Mouse (Mus musculus) hindbrain, postnatal 0 days (tissue): ENCODE measurements at regions not wholly inside any gene's neighbourhood (a gene's known extent, or its start where the extent isn't known, plus 50 kb on each side); places are given as distances from the start of the nearest gene placed in this dataset.

Source experiments
- ATAC-seq: fragments of 200-750 bp; cut with Nextera tagmentation; 2 replicates; pipeline ENCODE4 v1.8.0; 2017; ENCODE audit warnings: mild to moderate bottlenecking, moderate TSS enrichment, moderate library complexity
- DNase-seq: peaks from one replicate; pipeline ENCODE4 v3.0.0-alpha.2; 2015; ENCODE audit warnings: low spot score
- H3K27ac ChIP-seq: fragments of 300-500 bp; sonication (generic); 2 replicates; pipeline ENCODE4 v1.5.1; 2014; ENCODE audit warnings: mild to moderate bottlenecking
- H3K27me3 ChIP-seq: fragments of 300-500 bp; sonication (generic); 2 replicates; pipeline ENCODE4 v1.6.1; 2014; ENCODE audit warnings: low read length, mixed read lengths; ENCODE audit not compliant: insufficient read depth
- H3K36me3 ChIP-seq: fragments of 300-500 bp; sonication (generic); 2 replicates; pipeline ENCODE4 v1.6.1; 2014; ENCODE audit warnings: low read length, mixed read lengths; ENCODE audit not compliant: insufficient read depth
- H3K4me1 ChIP-seq: fragments of 300-500 bp; sonication (generic); 2 replicates; pipeline ENCODE4 v1.6.1; 2014; ENCODE audit warnings: antibody characterized with exemption, low read length, mixed read lengths; ENCODE audit not compliant: insufficient read depth
- H3K4me2 ChIP-seq: fragments of 300-500 bp; sonication (generic); 2 replicates; pipeline ENCODE4 v1.6.1; 2014; ENCODE audit warnings: low read depth, mild to moderate bottlenecking, low read length, moderate library complexity, mixed read lengths
- H3K4me3 ChIP-seq: fragments of 300-500 bp; sonication (generic); 2 replicates; pipeline ENCODE4 v1.5.1; 2014; ENCODE audit warnings: low read length
- H3K9ac ChIP-seq: fragments of 300-500 bp; sonication (generic); replicated peaks from 2 replicates; pipeline ENCODE4 v1.6.1; 2014; ENCODE audit warnings: mild to moderate bottlenecking, low read length, moderate library complexity, mixed read lengths
- H3K9me3 ChIP-seq: fragments of 300-500 bp; sonication (generic); 2 replicates; pipeline ENCODE4 v1.6.1; 2016; ENCODE audit warnings: low read length, mixed read lengths
- CTCF ChIP-seq: IDR thresholded peaks from 2 replicates; pipeline ENCODE4 v1.5.1; 2016; ENCODE audit warnings: antibody characterized with exemption, control low read depth, low read depth
- WGBS: fragments of 180-500 bp; shearing (Covaris S2); extraction: QIAGEN DNeasy Blood & Tissue Kit; methylation state at CpG from one replicate; pipeline ENCODE4 v1.1.7; 2014; 5-methylcytosine and 5-hydroxymethylcytosine counted together

DNA sequence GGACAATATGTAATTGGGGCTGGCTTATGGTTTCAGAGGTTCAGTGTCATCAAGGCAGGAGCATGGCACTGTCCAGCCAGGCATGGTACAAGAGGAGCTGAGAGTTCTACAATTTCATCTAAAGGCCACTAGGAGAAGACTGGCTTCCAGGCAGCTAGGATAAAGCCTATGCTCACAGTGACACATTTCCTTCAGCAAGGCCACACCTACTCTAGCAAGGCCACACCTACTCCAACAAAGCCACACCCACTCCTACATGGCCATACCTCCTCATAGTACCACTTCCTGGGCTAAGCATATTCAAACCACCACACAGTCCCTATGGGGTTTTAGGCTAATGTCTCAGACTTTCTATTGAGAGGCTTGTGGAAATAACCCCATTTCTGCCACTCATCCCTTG is 285.1 kb downstream of the Cog6 start:
- Histone ChIP-seq H3K9me3 (no peaks in the 10 kb centered on the region), H3K4me2 (no peak overlapping the region), H3K27ac (no peak overlapping the region), H3K36me3 (no peaks in the 10 kb centered on the region), H3K27me3 (no peaks in the 10 kb centered on the region), H3K4me1 (no peaks in the 10 kb centered on the region), H3K4me3 (no peak overlapping the region), H3K9ac (no peak overlapping the region)
- no peak for DNase-seq
- TF ChIP-seq CTCF = no peak
- no peak for ATAC-seq

DNA sequence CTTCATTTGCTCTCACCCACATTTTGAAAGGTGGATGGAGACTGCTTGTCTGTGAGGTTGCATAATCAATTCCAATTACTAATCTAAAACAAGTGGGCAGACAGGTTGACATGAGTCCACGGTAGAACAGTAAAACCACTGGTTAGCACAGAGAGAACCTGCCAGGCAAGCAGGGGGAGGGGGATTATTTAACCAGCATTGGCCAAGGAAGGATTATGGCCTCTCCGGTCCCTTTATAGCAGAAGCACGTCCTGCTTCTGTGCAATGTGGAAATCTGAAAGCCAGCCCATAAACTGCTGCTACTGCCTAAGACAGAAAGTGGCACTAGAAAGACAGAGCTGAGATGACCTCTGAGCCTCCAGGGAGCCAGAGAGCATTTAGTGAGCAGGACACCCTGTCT is 285.5 kb downstream of the Cog6 start:
- no peak for TF ChIP-seq CTCF
- Histone ChIP-seq H3K4me3 (no peak overlapping the region), H3K9me3 (no peaks in the 10 kb centered on the region), H3K27ac (no peak overlapping the region), H3K4me1 (no peaks in the 10 kb centered on the region), H3K9ac (no peak overlapping the region), H3K4me2 (no peak overlapping the region), H3K36me3 (no peaks in the 10 kb centered on the region), H3K27me3 (no peaks in the 10 kb centered on the region)
- DNase-seq = no peak
- 77% methylated on average over 3 of the region's 3 CpGs for WGBS
- no peak for ATAC-seq

DNA sequence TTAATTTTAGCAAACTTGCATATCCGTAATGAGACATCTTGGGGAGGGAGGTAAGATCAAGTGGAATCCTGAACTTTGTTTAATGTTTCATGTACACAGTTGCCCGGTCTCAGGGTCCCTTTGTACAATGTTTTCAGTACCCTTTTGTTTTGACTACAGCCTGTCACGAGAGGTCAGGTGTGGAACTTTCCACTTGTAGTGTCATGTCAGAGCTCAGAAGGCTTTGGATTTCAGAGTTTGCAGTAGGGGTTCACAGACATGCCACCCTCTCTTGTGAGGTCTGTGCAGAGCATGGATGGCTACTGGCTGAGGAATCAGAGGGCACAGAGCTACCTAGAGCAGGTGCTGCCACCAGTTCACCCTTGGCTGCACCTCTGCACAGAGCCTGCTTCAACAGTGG is 287.3 kb downstream of the Cog6 start:
- H3K9me3 ChIP-seq = no peaks in the 10 kb centered on the region
- H3K27ac ChIP-seq = no peak overlapping the region
- H3K4me2 ChIP-seq = no peak overlapping the region
- H3K4me1 ChIP-seq = no peaks in the 10 kb centered on the region
- H3K9ac ChIP-seq = no peak overlapping the region
- WGBS = 84% methylated on average over 3 of the region's 3 CpGs
- no peak for TF ChIP-seq CTCF
- H3K27me3 ChIP-seq = no peaks in the 10 kb centered on the region
- H3K36me3 ChIP-seq = no peaks in the 10 kb centered on the region
- no peak overlapping the region for H3K4me3 ChIP-seq
- ATAC-seq (no peak), DNase-seq (no peak)

DNA sequence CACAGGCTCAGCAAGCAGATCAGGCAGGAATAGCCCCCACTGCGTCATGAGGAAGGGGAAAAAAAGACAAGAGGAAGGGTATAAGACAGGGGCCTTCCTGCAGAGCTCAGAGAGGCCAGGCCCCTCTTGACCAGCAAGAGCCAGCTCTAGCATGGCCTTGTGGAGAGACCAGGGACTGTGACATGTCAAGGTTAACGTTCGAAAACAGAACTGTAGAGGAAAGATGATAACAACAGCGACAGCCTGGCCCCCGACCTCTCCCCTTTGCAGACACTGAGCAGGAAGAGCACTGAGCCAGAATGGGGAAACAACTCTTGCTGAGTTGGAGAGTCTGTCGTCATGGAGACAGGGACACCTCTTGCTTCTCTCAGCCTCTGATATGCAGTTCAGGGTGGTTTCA is 288.2 kb downstream of the Cog6 start:
- TF ChIP-seq CTCF = no peak
- no peak overlapping the region for H3K4me3 ChIP-seq
- ATAC-seq (no peak), DNase-seq (no peak)
- no peak overlapping the region for H3K9ac ChIP-seq
- no peaks in the 10 kb centered on the region for H3K27me3 ChIP-seq
- no peaks in the 10 kb centered on the region for H3K9me3 ChIP-seq
- H3K4me2 ChIP-seq = no peak overlapping the region
- WGBS = 65% methylated on average over 6 of the region's 6 CpGs
- H3K4me1 ChIP-seq = no peaks in the 10 kb centered on the region
- no peak overlapping the region for H3K27ac ChIP-seq
- no peaks in the 10 kb centered on the region for H3K36me3 ChIP-seq

DNA sequence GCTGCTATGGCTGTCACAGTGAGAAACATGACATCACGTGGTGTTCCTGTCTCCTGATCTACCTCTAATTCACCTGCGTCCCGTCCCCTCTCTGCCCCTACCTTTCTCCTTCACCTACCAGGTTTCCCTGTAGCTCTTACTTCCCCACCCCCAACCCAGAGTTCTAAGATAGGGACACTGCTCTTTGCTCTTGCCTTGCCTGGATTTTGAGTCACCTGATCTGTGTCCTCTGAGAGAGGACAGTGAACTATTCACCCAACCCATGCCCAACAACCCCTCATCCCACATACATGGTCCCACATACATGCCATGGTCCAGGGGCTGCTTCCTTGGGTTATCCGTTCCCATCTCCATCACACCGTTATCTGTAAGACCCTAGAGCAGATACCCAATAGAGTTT is 288.6 kb downstream of the Cog6 start:
- Histone ChIP-seq H3K27ac (no peak overlapping the region), H3K4me2 (no peak overlapping the region), H3K9me3 (no peaks in the 10 kb centered on the region), H3K27me3 (no peaks in the 10 kb centered on the region), H3K4me3 (no peak overlapping the region), H3K4me1 (no peaks in the 10 kb centered on the region), H3K36me3 (no peaks in the 10 kb centered on the region), H3K9ac (no peak overlapping the region)
- WGBS = 97% methylated on average over 5 of the region's 5 CpGs
- DNase-seq (no peak), ATAC-seq (no peak)
- no peak for TF ChIP-seq CTCF

DNA sequence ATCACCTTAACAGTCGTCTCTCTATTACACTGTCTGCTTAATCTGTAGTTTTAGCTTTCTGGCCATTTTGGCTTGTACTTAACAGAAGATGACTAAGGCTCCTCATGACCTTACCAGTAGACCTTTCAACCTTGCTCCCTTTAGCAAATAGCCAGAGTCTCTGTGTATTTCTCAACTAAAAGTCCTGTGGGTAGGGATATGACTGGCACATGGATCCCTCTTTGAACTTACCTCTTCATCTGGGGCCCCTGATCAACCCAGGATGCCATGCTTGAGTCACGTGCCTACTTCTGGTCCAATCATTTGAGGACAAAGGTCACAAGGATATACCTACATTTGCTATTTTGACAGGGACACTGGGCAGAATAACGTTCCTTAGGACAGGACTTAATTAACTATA is 292.7 kb downstream of the Cog6 start:
- DNase-seq (no peak), ATAC-seq (no peak)
- no peaks in the 10 kb centered on the region for H3K36me3 ChIP-seq
- H3K27me3 ChIP-seq = no peaks in the 10 kb centered on the region
- no peak overlapping the region for H3K27ac ChIP-seq
- H3K9me3 ChIP-seq = no peaks in the 10 kb centered on the region
- 91% methylated on average over 3 of the region's 3 CpGs for WGBS
- no peak overlapping the region for H3K9ac ChIP-seq
- no peak overlapping the region for H3K4me2 ChIP-seq
- TF ChIP-seq CTCF = no peak
- no peaks in the 10 kb centered on the region for H3K4me1 ChIP-seq
- H3K4me3 ChIP-seq = no peak overlapping the region

DNA sequence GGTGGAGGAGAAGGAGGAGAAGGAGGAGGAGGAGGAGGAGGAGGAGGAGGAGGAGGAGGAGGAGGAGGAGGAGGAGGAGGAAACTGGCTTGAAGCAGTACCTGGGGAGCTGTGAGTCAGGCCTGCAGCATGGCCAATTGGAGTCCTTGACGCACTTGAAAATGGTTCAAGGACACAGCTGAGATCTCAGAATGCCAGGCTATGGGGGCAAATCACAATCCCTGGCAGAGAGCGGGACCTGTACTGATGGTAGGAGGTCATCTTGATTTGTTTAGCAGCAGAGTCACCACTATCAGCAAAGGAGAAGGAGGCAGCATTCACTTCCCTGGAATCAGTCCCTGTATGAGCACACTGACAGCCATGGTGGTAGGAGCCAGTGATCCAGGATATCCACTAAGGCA is 294.1 kb downstream of the Cog6 start:
- WGBS = 94% methylated on average over 2 of the region's 2 CpGs
- ATAC-seq = no peak
- no peak overlapping the region for H3K27ac ChIP-seq
- no peaks in the 10 kb centered on the region for H3K36me3 ChIP-seq
- no peaks in the 10 kb centered on the region for H3K4me1 ChIP-seq
- no peak overlapping the region for H3K4me3 ChIP-seq
- H3K9me3 ChIP-seq = no peaks in the 10 kb centered on the region
- no peak overlapping the region for H3K4me2 ChIP-seq
- no peaks in the 10 kb centered on the region for H3K27me3 ChIP-seq
- TF ChIP-seq CTCF = no peak
- DNase-seq = no peak
- H3K9ac ChIP-seq = no peak overlapping the region

DNA sequence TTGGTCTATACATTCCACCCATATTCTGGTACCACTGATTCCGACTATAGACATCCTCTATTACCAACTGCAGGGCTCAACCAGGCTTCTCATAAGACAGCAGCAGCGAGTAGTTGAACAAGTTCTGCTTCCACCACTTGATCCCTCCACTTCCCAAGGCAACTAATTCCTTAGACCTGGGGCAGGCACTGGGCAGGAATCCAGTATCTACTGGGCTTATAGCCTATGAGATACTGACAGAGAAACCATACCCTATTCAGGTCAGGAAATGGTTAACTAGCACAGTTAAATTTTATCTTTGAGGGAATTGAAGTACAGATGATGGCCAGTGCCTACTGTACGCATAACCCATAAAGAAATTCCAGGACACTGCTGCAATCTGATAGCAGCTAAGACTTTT is 297.9 kb downstream of the Cog6 start:
- H3K27me3 ChIP-seq = no peaks in the 10 kb centered on the region
- TF ChIP-seq CTCF = no peak
- H3K36me3 ChIP-seq = no peaks in the 10 kb centered on the region
- ATAC-seq = no peak
- H3K4me3 ChIP-seq = no peak overlapping the region
- WGBS = 90% methylated on average over 3 of the region's 3 CpGs
- no peak overlapping the region for H3K27ac ChIP-seq
- H3K9me3 ChIP-seq = no peaks in the 10 kb centered on the region
- H3K4me2 ChIP-seq = no peak overlapping the region
- no peak for DNase-seq
- no peaks in the 10 kb centered on the region for H3K4me1 ChIP-seq
- no peak overlapping the region for H3K9ac ChIP-seq
